Mouse (Mus musculus): ENCODE data around the gene Pip5k1b. TPM values are rescaled to one million over a fixed set of nuclear protein-coding genes. Genes with fewer than 3 reads are reported as not detected.

Gene Pip5k1b
- polyA plus RNA-seq, 1 experiment, result 36.3 TPM

GRCm38 (mm10) chr19:24551196-24551954 lies 4.3 kb downstream of the Pip5k1b start:
- no peak overlapping the region for H3K27ac ChIP-seq (ENCODE audit: insufficient read depth, low read length)
- no peaks in the 10 kb centered on the region for H3K27me3 ChIP-seq (ENCODE audit: control insufficient read depth, insufficient read depth, low read length)
- peaks cover 7% of the 10 kb centered on the region for H3K4me1 ChIP-seq (ENCODE audit: control insufficient read depth, insufficient read depth, low read length)
- TF ChIP-seq POLR2A (IDR thresholded peaks at IDR 0.05; ENCODE audit: borderline replicate concordance, insufficient read depth, low read length) (no peak), CTCF (IDR thresholded peaks at IDR 0.05; ENCODE audit: borderline replicate concordance, insufficient read depth, low read depth, low read length) (no peak)
- H3K4me3 ChIP-seq (replicated peaks; ENCODE audit: insufficient read depth, low read depth, low read length), result no peak overlapping the region
- 68% methylated on average over 3 of the region's 3 CpGs for WGBS
- no peak for DNase-seq

- Histone ChIP-seq H3K27me3 (ENCODE audit: control insufficient read depth, insufficient read depth, low read length) (no peaks in the 10 kb centered on the region), H3K4me3 (replicated peaks; ENCODE audit: insufficient read depth, low read depth, low read length) (no peak overlapping the region), H3K27ac (ENCODE audit: insufficient read depth, low read length) (no peak overlapping the region), H3K4me1 (ENCODE audit: control insufficient read depth, insufficient read depth, low read length) (peaks cover 7% of the 10 kb centered on the region)
- no peak for TF ChIP-seq CTCF (IDR thresholded peaks at IDR 0.05; ENCODE audit: borderline replicate concordance, insufficient read depth, low read depth, low read length)
- no peak for TF ChIP-seq POLR2A (IDR thresholded peaks at IDR 0.05; ENCODE audit: borderline replicate concordance, insufficient read depth, low read length)
- no peak for DNase-seq
- 83% methylated on average over 7 of the region's 7 CpGs for WGBS
Observed at GRCm38 (mm10) chr19:24550778-24551177, 4.9 kb downstream of the Pip5k1b start.

- TF ChIP-seq CTCF (IDR thresholded peaks at IDR 0.05; ENCODE audit: borderline replicate concordance, insufficient read depth, low read depth, low read length) (no peak), POLR2A (IDR thresholded peaks at IDR 0.05; ENCODE audit: borderline replicate concordance, insufficient read depth, low read length) (no peak)
- WGBS, result 96% methylated on average over 2 of the region's 2 CpGs
- H3K4me3 ChIP-seq (replicated peaks; ENCODE audit: insufficient read depth, low read depth, low read length), result no peak overlapping the region
- no peak overlapping the region for H3K27ac ChIP-seq (ENCODE audit: insufficient read depth, low read length)
- DNase-seq, result no peak
- no peaks in the 10 kb centered on the region for H3K27me3 ChIP-seq (ENCODE audit: control insufficient read depth, insufficient read depth, low read length)
- peaks cover 7% of the 10 kb centered on the region for H3K4me1 ChIP-seq (ENCODE audit: control insufficient read depth, insufficient read depth, low read length)
Observed at GRCm38 (mm10) chr19:24550016-24550415, 5.7 kb downstream of the Pip5k1b start.

- TF ChIP-seq CTCF (IDR thresholded peaks at IDR 0.05; ENCODE audit: borderline replicate concordance, insufficient read depth, low read depth, low read length) (no peak), POLR2A (IDR thresholded peaks at IDR 0.05; ENCODE audit: borderline replicate concordance, insufficient read depth, low read length) (no peak)
- H3K27me3 ChIP-seq (ENCODE audit: control insufficient read depth, insufficient read depth, low read length), result no peaks in the 10 kb centered on the region
- WGBS, result 97% methylated on average over 9 of the region's 9 CpGs
- no peak overlapping the region for H3K4me3 ChIP-seq (replicated peaks; ENCODE audit: insufficient read depth, low read depth, low read length)
- no peak for DNase-seq
- peaks cover 13% of the 10 kb centered on the region for H3K4me1 ChIP-seq (ENCODE audit: control insufficient read depth, insufficient read depth, low read length)
- no peak overlapping the region for H3K27ac ChIP-seq (ENCODE audit: insufficient read depth, low read length)
Observed at GRCm38 (mm10) chr19:24548337-24548736, 7.3 kb downstream of the Pip5k1b start.

GRCm38 (mm10) chr19:24546153-24546552 lies 9.5 kb downstream of the Pip5k1b start:
- Histone ChIP-seq H3K27ac (ENCODE audit: insufficient read depth, low read length) (no peak overlapping the region), H3K27me3 (ENCODE audit: control insufficient read depth, insufficient read depth, low read length) (no peaks in the 10 kb centered on the region), H3K4me3 (replicated peaks; ENCODE audit: insufficient read depth, low read depth, low read length) (no peak overlapping the region), H3K4me1 (ENCODE audit: control insufficient read depth, insufficient read depth, low read length) (peaks cover 19% of the 10 kb centered on the region)
- DNase-seq, result no peak
- 62% methylated on average over 10 of the region's 10 CpGs for WGBS
- TF ChIP-seq CTCF (IDR thresholded peaks at IDR 0.05; ENCODE audit: borderline replicate concordance, insufficient read depth, low read depth, low read length) (no peak), POLR2A (IDR thresholded peaks at IDR 0.05; ENCODE audit: borderline replicate concordance, insufficient read depth, low read length) (no peak)

GRCm38 (mm10) chr19:24543386-24544350 lies 12.0 kb downstream of the Pip5k1b start:
- TF ChIP-seq CTCF (IDR thresholded peaks at IDR 0.05; ENCODE audit: borderline replicate concordance, insufficient read depth, low read depth, low read length) (no peak), POLR2A (IDR thresholded peaks at IDR 0.05; ENCODE audit: borderline replicate concordance, insufficient read depth, low read length) (no peak)
- Histone ChIP-seq H3K4me3 (replicated peaks; ENCODE audit: insufficient read depth, low read depth, low read length) (no peak overlapping the region), H3K27me3 (ENCODE audit: control insufficient read depth, insufficient read depth, low read length) (no peaks in the 10 kb centered on the region), H3K27ac (ENCODE audit: insufficient read depth, low read length) (0 out of 2 replicates have a peak overlapping the region, but pooled peaks have one; percentile 1), H3K4me1 (ENCODE audit: control insufficient read depth, insufficient read depth, low read length) (peaks cover 19% of the 10 kb centered on the region)
- 50% methylated on average over 14 of the region's 14 CpGs for whole genome bisulfite sequencing
- no peak for DNase-seq

- H3K27me3 ChIP-seq (ENCODE audit: control insufficient read depth, insufficient read depth, low read length), result no peaks in the 10 kb centered on the region
Observed at GRCm38 (mm10) chr19:24542293-24542675, 13.4 kb downstream of the Pip5k1b start.

More at GRCm38 (mm10) chr19:24542293-24542675, 13.4 kb downstream of the Pip5k1b start:
- WGBS, result 68% methylated on average over 7 of the region's 7 CpGs
- Histone ChIP-seq H3K27ac (ENCODE audit: insufficient read depth, low read length) (peak overlapping the region; percentile 37; the same call in 1 of the 2 replicates), H3K4me3 (replicated peaks; ENCODE audit: insufficient read depth, low read depth, low read length) (no peak overlapping the region), H3K4me1 (ENCODE audit: control insufficient read depth, insufficient read depth, low read length) (peaks cover 19% of the 10 kb centered on the region)
- no peak for DNase-seq
- no peak for TF ChIP-seq POLR2A (IDR thresholded peaks at IDR 0.05; ENCODE audit: borderline replicate concordance, insufficient read depth, low read length)

Measured in cerebellum, adult 2 months (tissue).